Mouse (Mus musculus) layer of hippocampus, adult 11-12 months (tissue): Measurements from ENCODE around the gene Bola3.
"Not testable (repeated sequence)": the region's sequence is repeated elsewhere in the genome, so short reads cannot be mapped to it uniquely, and the experiment has no call there.

ENCODE experiments used
- DNase-seq: peaks from one replicate; pipeline ENCODE4 v3.0.0; 2022; ENCODE audit warnings: low spot score

Bola3 gene

DNA sequence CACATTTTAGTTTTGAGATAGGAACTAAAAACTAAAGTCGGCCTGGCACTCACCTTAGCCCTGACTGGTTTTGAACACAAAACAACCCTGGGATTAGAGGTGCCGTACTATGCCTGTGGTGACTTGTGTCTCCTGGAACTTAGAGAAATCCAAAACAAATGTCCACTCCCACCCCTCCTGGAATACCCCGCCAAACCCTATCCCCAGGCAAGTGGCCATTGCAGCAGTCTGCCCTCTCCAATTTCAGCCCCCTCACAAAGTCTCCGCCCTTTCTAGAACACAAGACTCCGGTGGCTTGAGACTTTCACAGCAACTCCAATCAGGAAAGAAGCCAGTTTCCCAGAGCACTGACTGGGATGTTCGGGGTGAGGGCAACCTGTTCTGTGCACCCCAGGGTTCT, at the start of gene Bola3:
Gene Bola3, plus strand, starts transcription at position 275 of the 400 bp plus-strand sequence.
- DNase-seq, result no peak

DNA sequence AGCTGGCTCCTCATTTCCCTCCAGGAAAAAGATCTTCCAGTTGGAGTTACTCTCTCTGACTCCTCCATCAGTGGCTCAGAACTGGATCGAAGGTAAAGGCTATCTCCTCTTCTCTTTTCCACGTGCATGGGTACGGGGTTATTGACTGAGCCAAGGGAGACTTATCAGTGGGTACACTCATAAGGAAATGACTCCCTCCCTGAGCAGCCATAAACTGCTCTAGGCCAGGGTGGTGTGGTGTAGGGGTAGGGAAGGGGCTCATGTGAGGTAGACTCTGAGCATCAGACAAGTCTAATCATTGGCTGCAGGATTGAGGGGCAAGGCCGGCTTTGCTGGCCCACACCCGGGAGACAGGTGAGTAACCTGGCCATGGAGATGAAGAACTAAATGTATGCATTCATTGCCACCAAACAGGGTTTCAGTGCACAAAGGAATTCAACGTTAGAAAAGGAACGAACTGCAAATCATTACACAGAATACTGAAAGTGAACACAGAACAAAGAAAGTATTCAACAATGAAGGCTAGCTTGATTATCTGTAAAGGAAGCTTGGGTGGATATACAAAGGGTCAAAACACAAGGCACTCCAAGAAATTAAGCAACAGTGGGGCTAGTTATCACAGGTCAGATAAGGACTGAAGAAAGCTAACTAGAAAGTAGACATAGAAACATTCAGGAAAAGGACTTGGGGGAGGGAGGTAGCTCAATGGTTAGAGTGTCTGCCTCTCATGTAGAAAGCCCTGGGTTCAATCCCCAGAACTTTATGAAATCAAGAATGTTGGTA, 48.3 kb upstream of the Bola3 start:
- DNase-seq, result no peak

DNA sequence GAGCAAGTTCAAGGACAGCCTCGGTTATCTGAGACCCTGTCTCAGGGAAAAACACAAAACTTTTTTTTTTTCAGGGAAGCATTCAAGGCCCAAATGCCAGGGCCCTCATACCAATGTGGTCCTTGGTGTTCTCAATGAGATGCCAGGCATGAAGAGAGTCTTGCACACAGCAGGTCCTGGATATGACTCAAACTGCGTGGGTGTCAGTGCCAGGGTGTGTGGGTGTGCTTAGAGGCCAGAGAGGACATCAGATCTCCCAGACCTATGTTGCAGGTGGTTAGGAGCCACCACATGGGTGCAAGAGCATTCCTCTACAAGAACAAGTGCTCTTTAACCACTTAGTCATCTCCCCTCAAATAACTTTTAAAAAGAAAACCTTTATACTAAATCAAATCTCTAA, 47.7 kb upstream of the Bola3 start:
- no peak for DNase-seq

DNA sequence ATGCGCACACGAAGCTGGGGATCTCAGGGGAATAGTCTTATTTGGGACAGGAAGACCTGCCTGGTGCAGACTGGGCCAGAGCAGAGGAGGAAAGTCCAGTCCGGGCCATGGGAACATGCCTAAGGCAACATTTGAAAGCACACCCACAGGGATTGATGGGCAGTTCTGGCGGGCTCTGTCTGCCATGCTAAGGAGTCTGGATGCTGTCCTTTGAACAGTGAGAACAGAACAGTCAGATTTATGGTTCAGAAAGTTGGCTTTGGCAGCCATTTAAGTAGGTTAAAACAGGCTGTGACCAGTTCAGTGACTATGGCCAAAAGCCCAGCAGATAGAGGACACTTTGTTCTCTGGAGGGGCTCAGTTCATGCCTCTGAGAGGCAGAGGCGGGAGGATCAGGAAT, 46.7 kb upstream of the Bola3 start:
- no peak for DNase-seq

DNA sequence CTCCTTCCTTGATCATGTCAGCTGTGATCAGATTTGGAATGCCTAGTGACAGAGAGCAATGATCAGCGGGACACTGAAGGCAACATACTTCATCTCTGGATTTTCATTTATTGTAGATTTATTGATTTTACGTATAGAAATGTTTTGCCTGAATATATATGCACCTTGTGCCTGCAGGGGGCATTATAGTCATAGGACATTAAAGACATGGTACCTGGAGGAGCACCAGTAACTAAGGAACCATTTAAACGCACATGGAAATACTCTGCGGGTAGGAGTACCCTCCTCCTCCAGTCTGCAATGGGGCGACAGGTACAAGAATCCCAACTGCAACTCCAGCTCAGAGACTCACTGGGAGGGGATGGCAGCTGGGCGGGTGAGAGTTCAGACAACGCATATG, 39.9 kb upstream of the Bola3 start:
- DNase-seq, result no peak

DNA sequence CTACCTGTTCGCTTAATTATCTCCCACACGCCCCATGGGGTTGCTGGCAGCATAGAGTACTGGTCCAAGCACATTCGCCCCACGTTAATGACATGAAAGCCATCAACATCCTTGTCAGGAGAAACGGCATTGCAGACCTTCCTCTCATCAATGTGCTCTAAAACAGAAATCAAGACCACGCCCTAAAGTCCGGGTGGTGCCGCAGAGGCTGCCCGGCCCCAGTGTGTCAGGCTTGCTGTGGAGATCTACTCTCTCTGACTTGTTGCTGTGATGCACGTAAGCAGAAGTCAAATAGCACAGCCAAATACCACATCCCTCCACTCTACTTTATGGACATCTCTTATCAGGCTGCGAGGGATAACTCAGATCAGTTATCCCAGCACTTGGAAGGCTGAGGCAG, 37.7 kb upstream of the Bola3 start:
- DNase-seq, result no peak

DNA sequence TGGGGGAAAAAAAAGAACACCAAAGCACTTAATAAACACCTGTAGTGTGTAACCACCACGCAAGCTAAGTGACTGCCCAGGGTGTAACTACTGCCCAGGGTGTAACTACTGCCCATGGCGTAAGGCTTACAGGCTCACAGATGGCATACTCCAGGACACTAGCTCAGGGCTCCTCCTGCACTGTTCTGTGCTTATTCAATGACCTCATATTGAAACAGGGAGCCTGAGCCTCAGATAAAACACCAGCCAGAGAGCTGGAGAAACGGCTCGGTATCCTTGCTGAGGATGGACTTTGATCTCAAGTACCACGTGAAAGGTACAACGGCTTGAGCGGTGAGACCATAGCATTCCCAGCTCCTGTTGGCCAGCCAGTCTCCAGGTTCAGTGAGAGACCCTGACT, 36.9 kb upstream of the Bola3 start:
- no peak for DNase-seq

DNA sequence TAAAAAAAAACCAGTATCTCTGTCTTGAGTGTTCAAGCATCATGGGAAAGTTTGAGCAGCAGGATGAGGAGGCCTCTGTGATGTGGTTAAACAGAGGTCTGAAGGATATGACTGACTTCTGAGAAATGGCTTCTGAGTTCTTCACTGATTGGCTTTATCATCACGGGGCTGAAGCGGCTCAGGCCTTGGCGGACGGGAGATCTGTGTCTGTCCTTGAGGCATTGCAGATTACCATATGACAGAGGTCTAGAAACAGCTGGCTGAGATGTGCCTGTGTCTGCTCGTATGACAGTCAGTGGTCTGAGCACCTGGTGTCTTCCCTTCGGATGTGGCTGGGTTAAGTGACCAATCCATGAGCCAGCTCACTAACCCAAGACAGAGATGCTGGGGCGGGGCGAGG, 36.4 kb upstream of the Bola3 start:
- DNase-seq, result no peak

DNA sequence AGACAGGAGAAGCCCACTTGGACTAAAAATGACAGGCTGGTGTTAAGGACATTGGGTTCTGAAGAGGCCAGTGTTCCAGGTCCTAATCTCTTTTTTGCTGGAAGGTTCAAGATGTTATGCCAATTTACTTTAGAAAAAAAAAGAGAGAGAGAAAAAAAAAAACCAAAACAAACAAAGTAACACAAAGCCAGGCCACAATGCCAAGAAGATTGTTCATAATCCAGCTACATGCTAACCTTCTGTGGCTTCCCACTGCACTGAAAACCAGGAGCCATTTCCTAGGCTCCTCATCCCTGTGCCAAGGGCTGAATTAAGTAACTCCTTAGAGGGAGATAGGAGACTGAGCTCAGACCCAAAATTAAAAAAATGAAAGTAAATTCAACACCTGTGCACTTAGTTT, 33.7 kb upstream of the Bola3 start:
- no peak for DNase-seq

DNA sequence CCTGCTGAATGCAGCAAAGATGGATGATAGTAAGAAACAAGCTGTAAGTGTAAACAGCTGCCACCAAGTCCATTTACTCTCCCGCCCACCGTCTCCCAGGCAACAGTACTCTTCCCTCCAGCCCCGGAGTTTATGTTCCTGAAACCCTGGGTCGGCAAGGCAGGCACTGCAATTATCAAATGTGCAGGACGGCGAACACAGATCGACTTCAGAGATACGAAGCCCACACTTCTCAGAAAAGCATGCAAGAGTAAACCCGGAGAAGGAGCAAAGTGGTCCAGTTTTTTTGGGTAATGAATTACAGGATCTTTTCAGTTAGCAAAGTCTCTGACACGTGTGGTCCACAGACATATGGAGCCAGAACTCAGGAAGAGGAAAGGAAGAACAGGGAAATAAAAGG, 32.9 kb upstream of the Bola3 start:
- no peak for DNase-seq

DNA sequence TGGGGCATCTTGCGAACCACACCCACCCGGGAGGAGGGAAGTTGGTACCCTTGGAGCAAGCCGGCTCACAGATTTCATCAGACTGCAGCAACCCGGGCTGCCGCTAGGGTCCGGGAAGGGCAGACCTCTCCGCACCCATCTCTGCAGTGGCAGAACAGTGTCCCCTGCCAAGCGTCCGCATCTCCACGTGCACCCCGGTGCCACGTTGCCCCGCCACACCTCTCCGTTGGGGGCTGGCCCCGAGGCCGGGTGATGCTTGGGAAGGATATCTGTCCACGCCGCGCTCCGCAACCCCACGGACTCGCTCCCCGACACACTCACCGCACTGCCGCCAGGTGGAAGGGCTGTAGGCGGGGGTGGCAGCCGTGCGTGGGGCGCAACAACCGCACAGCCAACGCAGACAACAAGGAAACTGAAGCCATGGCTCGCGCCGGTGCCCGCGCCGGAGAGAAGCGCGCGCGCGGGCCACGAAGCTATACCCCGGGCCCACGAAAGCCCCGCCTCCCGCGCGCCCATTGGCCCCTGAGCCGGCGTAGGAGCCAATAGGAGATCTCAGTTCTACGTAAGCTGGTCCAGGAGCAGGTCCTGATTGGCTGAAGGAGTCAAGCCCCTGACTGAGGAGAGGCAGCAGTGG, 31.7 kb upstream of the Bola3 start:
- peak; percentile 92 for DNase-seq

DNA sequence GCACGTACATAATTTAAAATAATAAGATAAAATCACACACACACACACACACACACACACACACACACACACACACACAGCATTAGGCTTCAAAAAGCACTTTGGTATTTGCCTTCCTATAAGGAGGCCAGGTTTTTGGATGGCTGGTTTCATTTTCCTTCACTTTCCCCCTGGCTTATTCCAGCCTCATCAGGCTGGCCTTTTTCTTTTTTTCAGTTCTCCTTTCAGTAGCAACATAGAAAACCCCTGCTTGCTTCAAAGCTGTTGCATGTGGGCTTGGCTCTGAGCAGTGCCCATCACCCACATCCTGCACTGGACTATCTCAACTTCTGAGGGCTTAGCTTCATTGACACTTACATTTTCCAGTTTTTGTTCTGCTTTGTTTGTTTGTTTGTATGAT, 27.0 kb upstream of the Bola3 start:
- DNase-seq, result no peak

DNA sequence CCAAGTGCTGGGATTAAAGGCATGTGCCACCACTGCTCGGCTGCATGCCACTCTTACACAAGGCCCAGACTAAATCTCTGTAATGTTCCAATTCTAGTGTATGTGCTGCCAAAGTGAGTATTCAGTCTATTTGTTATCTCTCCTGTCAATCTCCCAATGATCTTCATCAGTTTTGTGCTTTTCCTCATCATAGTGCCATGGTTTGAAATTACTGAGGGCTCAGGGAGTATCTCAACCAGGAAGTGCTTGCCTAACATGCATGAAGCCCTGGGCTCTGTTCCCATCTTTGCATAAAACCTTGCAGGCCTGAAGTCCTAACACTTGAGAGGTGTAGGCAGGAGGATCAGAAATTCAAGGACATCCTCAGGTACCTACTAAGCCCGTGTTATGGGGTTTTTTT, 26.2 kb upstream of the Bola3 start:
- no peak for DNase-seq

DNA sequence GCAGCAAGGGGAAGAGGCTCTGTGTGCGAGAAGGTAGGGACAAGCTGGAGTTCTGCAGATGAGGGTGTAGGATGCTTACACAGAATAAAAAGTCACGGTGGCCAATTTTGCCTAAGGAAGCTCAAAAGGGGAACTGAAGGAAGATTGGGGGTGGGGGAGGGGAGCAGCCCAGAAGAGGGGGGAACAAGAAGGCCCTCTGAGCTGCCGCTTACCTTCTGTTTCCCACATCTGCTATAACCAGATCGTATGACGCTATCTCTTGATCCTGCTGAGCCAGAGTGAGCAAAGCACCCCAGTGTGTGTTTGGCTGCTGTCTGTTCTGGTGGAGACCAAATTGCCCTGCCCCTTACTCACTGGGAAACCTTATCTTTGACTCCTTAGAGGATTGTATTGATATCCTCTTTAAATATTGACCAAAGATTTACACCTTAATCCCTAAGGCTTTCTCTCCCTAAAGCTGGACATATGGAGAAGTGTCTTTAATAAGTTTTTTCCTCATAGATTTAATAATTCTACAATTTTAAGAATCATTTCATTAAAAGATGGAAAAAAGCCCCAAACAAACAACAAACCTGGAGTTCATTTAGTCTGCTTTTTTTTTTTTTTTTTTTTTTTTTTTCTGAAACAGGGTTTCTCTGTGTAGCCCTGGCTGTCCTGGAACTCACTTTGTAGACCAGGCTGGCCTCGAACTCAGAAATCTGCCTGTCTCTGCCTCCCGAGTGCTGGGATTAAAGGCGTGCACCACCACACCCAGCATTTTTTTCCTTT, 25.1 kb upstream of the Bola3 start:
- DNase-seq, result no peak

DNA sequence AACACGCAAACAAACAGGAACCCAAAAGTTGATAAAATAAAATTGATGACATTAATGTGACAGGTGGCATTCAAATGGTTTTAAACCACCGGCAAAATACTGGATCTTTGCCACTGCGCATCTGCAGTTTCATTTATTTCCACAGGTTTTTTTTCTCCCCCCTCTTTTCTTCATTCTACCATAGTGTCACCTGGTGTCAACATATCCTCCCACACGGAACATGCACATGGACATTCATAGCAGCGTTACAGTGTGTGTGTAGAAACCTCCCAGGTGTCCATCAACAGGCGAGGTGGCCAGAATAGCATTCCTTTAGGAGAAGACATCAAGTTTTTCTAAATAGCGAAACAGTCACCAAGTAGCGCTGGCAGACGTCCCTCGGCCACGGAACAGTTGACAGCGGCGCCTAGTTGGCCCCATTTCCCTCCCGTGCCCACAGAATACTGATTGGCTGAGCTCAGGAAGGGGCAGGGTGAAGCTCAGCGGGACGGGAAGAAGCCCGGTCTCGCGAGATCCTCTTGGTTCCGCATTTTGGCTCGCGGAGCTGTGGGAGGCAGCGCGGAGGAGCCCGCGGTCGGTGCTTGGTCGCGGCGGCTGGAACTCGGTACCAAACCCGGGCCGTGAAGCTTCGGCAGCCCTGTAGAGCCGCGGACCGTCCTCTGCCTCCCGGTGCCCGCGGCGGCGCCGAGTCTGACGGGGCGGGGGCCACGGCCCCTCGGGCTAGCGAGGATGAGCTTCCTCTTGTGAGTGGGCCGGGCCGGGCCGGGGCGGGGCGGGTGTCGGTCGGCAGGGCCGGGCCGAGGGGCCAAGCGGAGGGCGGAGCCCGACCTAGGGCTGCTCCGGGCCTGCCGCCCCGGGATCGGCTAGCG, 23.2 kb upstream of the Bola3 start, which contains the start of the genes Mthfd2 and Mob1a:
Gene Mthfd2, minus strand, starts transcription at position 384 of the 869 bp plus-strand sequence.
Gene Mob1a, plus strand, starts transcription at position 492 of the 869 bp plus-strand sequence.
- DNase-seq, result peak; percentile 94

DNA sequence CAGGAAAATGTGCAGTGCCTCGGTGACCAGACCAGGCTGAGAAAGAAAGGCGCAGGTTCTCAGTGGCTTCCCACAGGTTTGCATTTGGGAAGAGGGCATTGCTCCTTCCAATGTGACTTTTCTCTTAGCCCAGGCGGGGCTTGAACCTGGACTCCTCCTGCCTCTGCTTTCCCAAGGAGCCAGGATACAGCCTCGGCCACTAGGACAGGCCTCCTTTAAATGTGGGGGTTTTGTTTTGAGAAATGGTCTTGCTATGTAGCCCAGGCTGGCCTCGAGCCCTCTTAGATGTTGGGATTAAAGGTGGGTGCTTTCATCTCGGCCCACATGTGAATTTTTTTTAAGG, 22.6 kb upstream of the Bola3 start:
- DNase-seq, result no peak

DNA sequence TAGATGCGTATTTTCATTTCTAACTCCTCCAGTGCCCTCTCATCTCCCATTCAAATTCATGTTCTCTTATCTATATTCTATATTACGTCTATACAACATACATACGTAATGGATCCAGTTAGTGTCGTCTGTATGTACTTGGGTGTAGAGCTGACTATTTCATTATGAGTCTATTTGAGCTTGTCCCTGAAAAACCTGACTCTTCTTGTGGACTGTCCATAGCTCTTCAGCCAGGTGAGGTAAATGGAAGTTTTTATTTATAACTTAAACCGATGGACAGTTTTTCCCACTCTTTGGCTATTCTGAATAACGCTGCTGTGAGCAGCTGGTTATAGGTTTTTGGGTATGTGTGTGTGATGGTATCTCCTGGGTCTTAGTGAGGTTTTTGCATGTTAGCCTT, 22.2 kb upstream of the Bola3 start:
- no peak for DNase-seq

DNA sequence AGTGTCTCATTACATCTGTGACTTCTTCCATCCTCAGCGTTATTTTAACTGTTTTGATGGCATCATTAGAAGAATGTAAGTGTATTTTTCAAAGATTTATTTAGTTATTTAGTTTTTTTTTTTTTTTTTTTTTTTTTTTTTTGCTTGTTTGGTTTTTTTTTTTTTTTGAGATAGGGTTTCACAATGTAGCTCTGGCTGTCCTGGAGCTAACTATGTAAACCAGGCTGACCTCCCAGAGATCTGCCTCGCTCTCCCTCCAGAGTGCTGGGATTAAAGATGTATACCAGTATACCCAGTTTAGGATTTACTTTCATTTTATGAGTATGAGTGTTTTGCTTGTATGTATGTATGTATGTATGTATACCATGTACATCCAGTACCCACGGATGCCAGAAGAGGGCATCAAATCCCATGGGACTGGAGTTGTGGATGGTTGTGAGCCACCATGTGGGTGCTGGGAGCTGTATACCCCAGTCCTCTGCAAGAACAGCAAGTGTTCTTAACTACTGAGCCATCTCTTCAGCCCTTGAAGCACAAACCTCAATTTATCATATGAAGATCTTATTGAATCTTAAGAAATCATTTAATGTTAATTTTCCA, 21.3 kb upstream of the Bola3 start:
- DNase-seq, result no peak

DNA sequence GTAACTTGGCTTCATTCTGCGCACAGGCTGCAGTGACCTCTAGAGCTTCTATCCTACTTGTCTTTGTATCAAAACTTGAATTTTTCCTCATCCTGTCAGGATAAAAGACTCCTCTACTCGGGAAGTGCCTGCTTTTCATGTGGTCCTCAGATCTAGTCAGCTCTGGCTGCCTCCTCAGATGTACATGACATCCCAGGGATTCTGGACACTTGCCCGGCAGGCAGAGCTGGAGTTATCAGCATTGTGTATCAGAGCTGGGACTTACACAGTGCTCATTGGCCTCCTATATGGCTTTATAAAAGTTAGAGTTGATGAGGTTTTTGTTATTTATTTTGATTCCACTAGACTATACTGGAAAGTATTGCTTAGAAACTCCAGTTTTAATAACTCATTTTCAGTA, 7.6 kb upstream of the Bola3 start:
- no peak for DNase-seq

DNA sequence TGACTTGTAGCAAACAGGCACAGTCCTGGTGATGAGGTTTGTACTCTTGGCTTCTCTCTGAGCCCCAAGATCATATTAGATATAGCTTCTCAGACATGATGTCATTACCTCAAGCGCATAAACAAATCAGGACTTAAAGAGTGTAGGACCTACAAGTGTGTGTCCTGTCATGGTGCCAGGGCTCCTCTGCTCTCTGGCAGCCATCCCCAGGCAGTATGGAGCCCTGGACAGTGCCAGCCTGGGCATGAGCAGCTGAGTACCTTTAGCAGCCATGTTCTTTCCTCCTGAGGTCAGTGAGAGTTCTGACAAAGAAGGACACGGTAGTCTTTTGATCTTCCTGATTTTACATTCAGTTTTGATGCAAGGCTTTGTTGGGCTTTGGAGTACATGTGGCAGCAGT, 6.0 kb upstream of the Bola3 start:
- no peak for DNase-seq

DNA sequence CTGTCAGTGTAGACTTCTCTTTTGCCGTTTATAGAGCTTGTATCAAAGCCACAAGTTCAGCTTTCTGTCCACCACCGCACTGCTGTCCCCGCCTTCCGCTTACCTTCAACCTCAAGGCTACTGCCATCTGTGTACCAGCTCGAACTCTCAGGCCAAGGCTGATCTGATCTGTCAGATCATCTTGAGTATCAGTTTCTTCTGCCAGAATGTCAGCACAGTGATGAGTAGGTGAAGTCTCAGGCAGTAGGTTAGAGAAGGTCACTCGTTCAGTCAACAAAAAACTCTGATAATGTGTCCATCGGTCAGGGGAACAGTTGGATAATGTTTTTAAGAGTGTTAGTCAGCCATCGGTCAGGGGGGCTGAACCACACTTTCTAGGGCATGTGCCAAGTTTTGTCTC, 3.7 kb upstream of the Bola3 start:
- DNase-seq, result not testable (repeated sequence)

DNA sequence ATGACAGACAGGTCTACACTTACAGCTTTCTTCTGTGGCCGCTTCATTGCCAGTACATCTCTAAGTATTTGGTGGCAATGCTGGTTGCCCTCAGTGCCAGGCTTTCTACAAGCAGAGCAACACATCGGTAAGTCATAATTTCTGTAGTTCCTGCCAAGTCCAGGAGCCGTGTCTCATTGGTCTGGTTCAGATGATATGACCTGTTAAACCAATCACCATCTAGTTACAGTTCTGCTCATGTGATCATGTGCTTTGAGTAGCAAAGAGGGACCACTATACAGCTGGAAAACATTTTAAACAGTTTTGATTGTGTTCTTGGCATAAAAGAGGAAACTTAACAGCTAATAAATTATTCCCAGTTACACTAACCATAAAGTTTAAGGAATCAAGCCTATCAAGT, 1.0 kb upstream of the Bola3 start:
- no peak for DNase-seq
